Mouse (Mus musculus): ENCODE measurements around the gene H2-DMa.

Gene H2-DMa

DNA sequence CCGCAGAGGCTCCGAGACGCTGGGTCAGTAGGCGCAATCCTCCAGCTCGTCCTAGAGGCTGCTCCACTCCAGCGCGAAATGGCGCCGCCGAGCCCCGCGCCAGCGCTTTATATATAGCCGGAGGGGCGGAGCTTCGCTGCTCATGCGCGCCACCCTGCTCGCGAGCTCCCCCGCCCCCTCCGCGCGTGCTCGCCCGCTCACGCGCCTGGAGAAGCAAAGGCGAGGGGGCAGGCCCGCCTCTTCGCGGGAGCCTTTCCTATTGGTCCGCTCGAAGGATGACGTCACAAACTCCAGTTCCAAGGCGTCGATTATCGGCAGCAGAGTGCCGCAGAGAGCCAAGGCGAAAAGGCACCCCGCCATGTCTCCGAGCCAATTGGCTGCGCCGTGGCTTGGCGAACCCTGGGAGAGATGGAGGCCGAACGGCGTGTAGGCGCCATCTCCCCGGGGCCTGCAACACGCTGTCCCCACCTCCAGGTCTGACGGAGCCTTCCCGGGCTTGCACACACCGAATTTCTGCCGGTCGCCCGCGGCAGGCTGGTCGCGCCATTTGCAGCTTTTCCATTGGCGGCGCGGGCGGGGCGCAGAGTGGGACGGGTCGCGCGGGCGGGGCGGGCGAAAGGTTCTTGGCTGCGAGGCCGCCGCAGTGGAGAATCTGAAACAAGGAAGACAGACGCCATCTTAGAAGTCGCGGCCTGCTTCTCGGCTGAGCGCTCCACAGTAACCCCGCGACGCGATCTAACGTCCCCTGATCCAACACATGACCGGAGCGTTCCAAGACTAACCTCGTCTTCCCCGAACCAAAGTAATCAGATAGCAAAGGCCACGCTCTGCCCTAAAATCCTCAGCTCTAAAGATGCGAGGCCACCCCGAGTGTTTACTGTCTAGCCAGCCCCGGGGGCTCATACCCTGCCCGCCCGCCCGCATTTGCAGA, at the start of gene H2-DMa:
Gene H2-DMa, plus strand, starts transcription at position 293 of the 931 bp plus-strand sequence.
- DNase-seq (ENCODE audit: low spot score in 2 of 2) = peak; percentile 98 to 100

DNA sequence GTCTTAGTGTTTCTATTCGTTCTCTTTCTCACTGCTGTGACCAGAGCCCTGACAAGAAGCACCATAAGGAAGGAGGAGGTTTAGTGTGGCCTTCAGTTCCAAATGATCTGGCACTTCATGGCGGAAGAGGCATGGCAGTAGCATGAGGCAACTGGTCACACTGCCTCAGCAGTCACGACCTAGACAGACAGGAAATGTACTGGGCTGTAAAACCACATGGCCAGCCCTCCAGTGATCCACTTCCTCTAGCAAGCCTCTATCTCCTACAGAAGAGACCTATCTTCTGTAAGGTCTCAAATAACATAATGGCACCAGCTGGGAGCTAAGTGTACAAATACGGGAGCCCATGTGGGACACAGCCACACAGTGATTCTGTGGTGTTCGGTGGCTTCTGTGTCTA, 47.2 kb upstream of the H2-DMa start:
- no peak for DNase-seq (ENCODE audit: low spot score in 2 of 2)

GRCm38 (mm10) chr17:34075271-34075670, 44.1 kb upstream of the H2-DMa start:
- peak; percentile 74 to 88 for DNase-seq (ENCODE audit: low spot score in 2 of 2)

GRCm38 (mm10) chr17:34077549-34077948, 41.8 kb upstream of the H2-DMa start:
- DNase-seq (ENCODE audit: low spot score in 2 of 2) = peak; percentile 70 to 87

- DNase-seq (ENCODE audit: low spot score in 2 of 2) = no peak
Observed at GRCm38 (mm10) chr17:34078148-34078547, 41.2 kb upstream of the H2-DMa start.

DNA sequence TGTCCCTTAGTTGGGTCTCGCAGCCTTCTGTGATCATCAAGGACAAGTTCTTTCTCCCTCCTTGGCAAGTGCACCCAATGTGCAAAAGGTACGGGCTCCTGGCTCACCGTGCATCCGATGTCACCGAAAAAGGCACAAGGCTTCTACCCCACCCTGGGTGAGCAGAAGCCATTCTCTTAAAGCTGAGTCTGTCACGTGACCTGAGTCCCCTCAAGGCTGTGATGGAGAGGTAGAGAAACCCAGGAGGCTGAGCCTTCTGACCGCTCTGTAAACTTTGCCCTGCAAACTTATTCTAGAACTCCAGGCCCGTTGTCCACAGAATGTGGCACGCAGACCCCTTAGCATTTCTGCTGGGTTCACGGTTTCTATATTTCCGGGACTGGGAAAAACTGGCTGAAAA, 40.3 kb upstream of the H2-DMa start:
- no peak for DNase-seq (ENCODE audit: low spot score in 2 of 2)

GRCm38 (mm10) chr17:34079621-34080020, 39.7 kb upstream of the H2-DMa start:
- DNase-seq (ENCODE audit: low spot score in 2 of 2) = no peak

DNA sequence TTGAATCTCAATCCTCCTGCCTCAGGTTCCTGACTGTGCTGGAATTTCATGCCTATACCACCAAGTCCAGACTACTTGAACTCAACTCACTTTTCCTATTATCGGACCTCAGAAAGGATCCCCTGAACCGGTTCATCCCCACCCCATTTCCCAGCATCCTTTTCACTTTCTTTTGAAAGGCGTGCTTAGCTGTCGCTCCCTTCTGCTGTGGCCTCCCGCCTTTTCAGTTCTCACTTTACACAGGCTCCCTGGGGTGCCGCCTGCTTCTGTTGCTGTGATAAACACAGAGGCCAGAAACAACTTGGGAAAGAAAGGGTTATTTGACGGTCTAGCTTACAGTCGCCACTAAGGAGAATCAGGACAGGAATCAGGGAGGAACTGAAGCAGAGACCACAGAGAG, 36.2 kb upstream of the H2-DMa start:
- no peak for DNase-seq (ENCODE audit: low spot score in 2 of 2)

GRCm38 (mm10) chr17:34087386-34087785, 32.0 kb upstream of the H2-DMa start:
- DNase-seq (ENCODE audit: low spot score in 2 of 2) = no peak

DNA sequence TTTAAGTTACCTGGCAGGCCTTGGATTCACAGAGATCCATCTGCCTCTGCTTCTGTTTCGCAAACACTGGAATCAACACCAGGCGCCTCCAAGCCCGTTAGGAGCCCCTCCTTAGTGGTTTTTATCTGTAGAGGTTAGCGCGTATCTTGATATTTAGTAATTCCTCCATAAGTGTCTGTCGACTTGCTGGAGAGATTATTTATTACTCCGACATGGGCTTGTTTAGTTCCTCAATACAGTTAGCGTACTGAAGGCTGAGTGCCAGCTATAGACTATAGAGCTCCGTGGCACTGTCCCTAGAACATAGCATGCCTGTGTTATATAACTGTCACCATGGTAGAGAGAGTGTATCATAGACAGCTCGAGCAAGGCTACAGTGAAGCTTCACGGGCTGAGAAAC, 31.2 kb upstream of the H2-DMa start:
- no peak for DNase-seq (ENCODE audit: low spot score in 2 of 2)

GRCm38 (mm10) chr17:34090923-34091322, 28.4 kb upstream of the H2-DMa start:
- peak; percentile 48 to 84 for DNase-seq (ENCODE audit: low spot score in 2 of 2)

DNA sequence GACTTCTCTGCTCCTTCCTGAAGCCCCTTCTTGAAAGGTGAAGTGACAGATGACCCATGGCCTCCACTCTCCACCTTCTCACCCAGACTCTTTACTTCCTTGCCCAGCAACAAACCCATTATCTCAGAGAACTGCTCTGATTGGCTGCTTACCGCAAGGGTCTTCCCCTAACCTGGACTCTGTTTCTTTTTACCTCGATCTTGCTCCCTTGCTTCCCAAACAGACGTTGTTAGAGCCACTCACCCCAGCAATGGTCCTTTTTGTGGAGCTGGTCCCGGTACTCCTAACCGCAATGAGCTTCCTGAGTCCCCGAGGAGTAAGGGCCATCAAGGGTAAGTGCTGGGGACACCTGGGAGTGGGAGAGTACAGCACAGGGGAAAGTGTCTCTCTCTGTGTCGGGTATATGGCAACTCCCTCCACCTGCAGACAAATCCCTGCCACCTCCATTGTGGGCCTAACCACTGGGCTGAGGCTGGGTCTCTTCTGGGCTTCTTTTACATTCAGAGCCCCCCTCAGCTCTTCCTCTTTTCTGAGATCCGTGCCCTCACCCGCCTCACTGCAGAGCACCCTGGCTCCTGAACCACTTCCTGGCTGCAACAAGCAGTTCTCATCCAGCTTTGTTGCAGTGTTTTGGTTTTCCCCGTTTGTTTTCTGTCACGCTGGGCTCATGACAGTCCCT, 27.0 kb upstream of the H2-DMa start, which contains the start of gene H2-Oa:
Gene H2-Oa, plus strand, starts transcription at position 144 of the 679 bp plus-strand sequence.
- peak in 1 of 2 experiments; percentile 30 for DNase-seq (ENCODE audit: low spot score in 2 of 2)

- DNase-seq (ENCODE audit: low spot score in 2 of 2) = peak in 1 of 2 experiments; percentile 46
Observed at GRCm38 (mm10) chr17:34093199-34093874, 26.0 kb upstream of the H2-DMa start.

DNA sequence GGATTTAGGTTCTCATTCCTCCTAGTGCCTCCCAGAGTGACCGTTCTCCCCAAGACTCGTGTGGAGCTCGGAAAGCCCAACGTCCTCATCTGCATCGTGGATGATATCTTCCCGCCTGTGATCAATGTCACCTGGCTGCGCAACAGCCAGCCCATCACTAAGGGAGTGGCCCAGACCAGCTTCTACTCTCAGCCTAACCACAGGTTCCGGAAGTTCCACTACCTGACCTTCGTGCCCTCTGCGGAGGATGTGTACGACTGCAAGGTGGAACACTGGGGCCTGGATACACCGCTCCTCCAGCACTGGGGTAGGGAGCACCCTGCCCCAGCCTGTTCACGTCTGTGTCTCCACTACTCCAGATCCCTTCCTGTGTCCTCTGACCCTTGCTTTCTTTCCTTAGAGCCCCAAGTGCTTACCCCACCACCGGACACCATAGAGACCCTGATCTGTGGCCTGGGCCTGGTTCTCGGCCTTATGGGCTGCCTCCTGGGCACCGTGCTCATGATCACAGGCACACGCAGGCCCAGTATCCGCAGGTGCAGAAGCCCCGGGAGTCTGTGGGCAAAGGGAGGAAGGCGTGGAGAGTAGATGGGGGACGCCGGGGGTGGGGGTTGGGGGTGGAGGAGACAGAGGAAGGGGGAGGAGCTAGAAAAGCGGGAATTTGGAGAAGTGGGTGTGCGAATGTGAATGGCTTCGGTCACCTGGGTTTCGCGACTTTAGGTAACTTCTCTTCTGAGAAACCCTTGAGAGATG, 24.9 kb upstream of the H2-DMa start:
- DNase-seq (ENCODE audit: low spot score in 2 of 2) = no peak

DNA sequence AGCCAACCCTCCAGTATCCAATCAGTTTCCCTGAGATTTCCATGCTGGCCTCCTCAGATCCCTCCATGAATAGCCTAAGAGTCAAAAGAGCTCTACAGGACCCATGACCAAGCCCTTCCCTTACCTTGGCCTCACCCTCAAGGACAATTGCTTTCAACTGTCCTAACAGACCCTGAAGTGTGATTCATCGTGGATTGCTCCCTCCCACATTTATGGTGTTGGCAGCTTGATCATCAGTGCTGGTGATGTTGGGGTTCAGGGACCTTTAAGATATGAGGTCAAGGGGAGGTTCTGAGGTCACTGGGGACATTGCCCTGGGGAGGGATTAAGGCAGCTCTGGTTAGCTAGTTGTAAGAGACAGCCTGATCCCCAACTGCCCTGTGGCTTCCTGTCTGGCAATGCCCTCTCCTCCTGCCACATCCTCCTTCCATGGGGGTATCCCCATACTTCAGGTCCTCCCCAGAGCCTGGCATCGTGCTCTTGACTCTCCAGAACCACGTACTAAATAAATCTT, 22.8 kb upstream of the H2-DMa start:
- no peak for DNase-seq (ENCODE audit: low spot score in 2 of 2)

- no peak for DNase-seq (ENCODE audit: low spot score in 2 of 2)
Observed at GRCm38 (mm10) chr17:34097272-34097671, 22.1 kb upstream of the H2-DMa start.

GRCm38 (mm10) chr17:34098709-34099479, 20.4 kb upstream of the H2-DMa start:
- no peak for DNase-seq (ENCODE audit: low spot score in 2 of 2)

DNA sequence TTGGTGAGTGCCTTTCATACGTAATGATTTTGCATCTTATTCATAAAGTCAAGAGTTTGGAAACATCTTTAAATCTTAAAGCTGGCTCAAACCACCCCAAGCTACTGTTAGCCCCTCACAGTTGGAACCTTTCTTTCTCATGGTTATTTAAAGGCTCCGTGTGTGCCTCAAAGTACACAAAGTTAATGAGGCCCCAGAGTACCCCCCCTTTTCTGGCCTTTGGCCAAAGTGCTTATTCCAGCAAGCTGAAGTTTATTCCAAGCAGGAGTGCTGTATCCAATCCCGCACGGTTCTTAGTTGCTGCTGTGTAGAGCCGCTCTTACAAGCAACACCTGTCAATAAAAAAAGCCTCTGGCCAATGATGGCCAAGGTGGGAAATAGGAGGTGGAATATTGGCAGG, 19.8 kb upstream of the H2-DMa start:
- no peak for DNase-seq (ENCODE audit: low spot score in 2 of 2)

DNA sequence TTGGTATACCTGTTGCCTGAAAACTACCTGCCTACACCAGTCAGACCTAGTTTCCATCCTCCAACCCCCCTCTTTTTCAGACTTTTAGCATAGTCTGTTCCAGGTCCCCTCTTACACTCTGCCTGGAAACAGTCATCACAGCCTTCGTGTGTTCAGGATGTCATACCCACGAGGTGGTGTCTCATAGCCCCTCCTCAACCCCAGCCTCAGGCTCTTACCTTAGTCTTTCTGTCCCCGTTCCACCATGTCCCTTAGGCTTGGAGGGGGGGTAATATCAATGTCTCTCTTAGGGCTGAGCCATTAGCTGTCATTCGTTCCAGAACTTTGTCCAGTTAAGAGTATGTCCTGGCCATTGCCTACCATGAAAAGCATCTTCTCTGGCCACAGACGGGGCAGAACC, 18.2 kb upstream of the H2-DMa start:
- no peak for DNase-seq (ENCODE audit: low spot score in 2 of 2)

GRCm38 (mm10) chr17:34101604-34102032, 17.7 kb upstream of the H2-DMa start:
- peak; percentile 94 to 99 for DNase-seq (ENCODE audit: low spot score in 2 of 2)

Measured in spleen, postnatal 4 days (tissue).